Mouse (Mus musculus) spleen, adult 2 months (tissue): Measurements from ENCODE around the gene Grik4. TPM values are rescaled to one million over a fixed set of nuclear protein-coding genes. Genes with fewer than 3 reads are reported as not detected.

Experiments
- DNase-seq, 2 experiments: peaks; one replicate each; pipeline versions ENCODE4 v3.0.0 to v3.0.0-alpha.2; 2012 to 2021; ENCODE audit warnings: low spot score in 2 of 2, low read depth in 1 of 2
- H3K27ac ChIP-seq: fragments of 200-500 bp; 2 replicates; pipeline ENCODE4 v1.5.1; 2012; ENCODE audit warnings: low read length, inconsistent platforms; ENCODE audit not compliant: insufficient read depth
- H3K27me3 ChIP-seq: fragments of 200-500 bp; 2 replicates; pipeline ENCODE4 v1.6.1; 2012; ENCODE audit warnings: mild to moderate bottlenecking, moderate library complexity, low read length, inconsistent platforms; ENCODE audit not compliant: control insufficient read depth, insufficient read depth
- H3K36me3 ChIP-seq: fragments of 200-500 bp; 2 replicates; pipeline ENCODE4 v1.6.1; 2012; ENCODE audit warnings: mild to moderate bottlenecking, low read length, inconsistent platforms; ENCODE audit not compliant: control insufficient read depth, insufficient read depth
- H3K4me1 ChIP-seq: fragments of 200-500 bp; 2 replicates; pipeline ENCODE4 v1.6.1; 2011; ENCODE audit warnings: inconsistent platforms; ENCODE audit not compliant: control insufficient read depth, insufficient read depth, insufficient read length
- H3K4me3 ChIP-seq: fragments of 200-500 bp; 2 replicates; pipeline ENCODE4 v1.5.1; 2011; ENCODE audit warnings: mild to moderate bottlenecking, inconsistent platforms; ENCODE audit not compliant: insufficient read depth, insufficient read length; ENCODE audit errors: extremely low read depth
- CTCF ChIP-seq: fragments of 200-500 bp; IDR thresholded peaks from 2 replicates; pipeline ENCODE4 v1.5.1; 2011; ENCODE audit warnings: mild to moderate bottlenecking, inconsistent platforms; ENCODE audit not compliant: insufficient read depth, insufficient read length, insufficient replicate concordance; ENCODE audit errors: extremely low read depth
- POLR2A ChIP-seq: fragments of 200-500 bp; IDR thresholded peaks from 2 replicates; pipeline ENCODE4 v1.6.1; 2011; ENCODE audit warnings: low read depth, low read length, inconsistent platforms
- WGBS: fragments of 180-500 bp; shearing (Covaris S2); methylation state at CpG from one replicate; pipeline ENCODE4 v1.1.7; 2018; 5-methylcytosine and 5-hydroxymethylcytosine counted together
- polyA plus RNA-seq: library from polyadenylated mRNA; depleted of rRNA; stranded (reverse); fragments of >200 nt; gene quantifications from 2 replicates; pipeline ENCODE4 v1.2.3, GENCODE M21; 2012

Gene Grik4
- polyA plus RNA-seq, 1 experiment, result 0.19 TPM

DNA sequence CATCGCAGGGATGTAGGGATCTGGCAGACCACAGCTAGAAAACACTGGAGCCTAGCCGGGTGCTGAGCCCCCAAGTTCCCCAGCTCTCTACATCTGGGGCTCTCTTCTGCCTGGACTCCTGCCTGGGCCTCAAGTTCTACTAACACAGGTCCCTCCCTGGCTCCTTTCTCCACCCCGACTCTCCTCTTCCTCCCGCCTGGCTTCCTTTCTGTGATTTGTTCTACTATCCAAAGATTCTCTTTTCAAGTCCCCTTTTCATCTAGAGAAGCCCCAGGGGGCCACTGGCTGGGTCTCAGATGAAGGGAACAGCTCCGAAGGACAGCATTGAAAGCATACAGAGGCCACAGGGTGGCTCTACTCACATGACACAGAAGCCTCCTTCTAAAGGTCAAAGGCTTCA, 151.9 kb downstream of the Grik4 start:
- no peak overlapping the region for H3K27ac ChIP-seq
- no peaks in the 10 kb centered on the region for H3K36me3 ChIP-seq
- 75% methylated on average over 5 of the region's 5 CpGs for WGBS
- H3K4me3 ChIP-seq, result no peak overlapping the region
- H3K27me3 ChIP-seq, result no peaks in the 10 kb centered on the region
- no peak for DNase-seq
- no peak for TF ChIP-seq POLR2A
- TF ChIP-seq CTCF, result no peak
- no peaks in the 10 kb centered on the region for H3K4me1 ChIP-seq

GRCm38 (mm10) chr9:42791779-42792178, 152.5 kb downstream of the Grik4 start:
- 88% methylated on average over 12 of the region's 12 CpGs for WGBS
- H3K27me3 ChIP-seq, result no peaks in the 10 kb centered on the region
- no peaks in the 10 kb centered on the region for H3K4me1 ChIP-seq
- DNase-seq, result no peak
- H3K27ac ChIP-seq, result no peak overlapping the region
- H3K36me3 ChIP-seq, result no peaks in the 10 kb centered on the region
- TF ChIP-seq CTCF (no peak), POLR2A (no peak)
- H3K4me3 ChIP-seq, result no peak overlapping the region

DNA sequence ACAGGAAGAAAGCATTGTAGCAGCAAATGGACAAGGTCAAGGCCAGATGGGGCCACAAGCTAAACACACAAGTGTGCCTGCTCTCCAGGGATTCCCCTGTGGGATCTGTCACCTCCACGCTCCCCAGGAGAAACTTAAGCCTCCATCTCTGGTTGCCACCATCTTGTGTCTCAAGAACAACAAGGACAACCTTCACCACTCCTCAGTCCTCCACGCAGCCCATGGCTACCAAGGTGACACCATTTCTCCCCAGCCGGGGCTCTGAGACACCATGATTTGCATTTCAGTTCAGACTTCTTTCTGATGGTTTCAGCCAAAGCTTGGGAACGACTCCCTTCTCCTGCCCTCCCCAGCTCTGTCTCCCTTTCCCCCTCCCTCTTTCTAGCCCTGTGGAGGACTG, 152.9 kb downstream of the Grik4 start:
- DNase-seq, result no peak
- no peak overlapping the region for H3K4me3 ChIP-seq
- WGBS, result 71% methylated on average over 4 of the region's 4 CpGs
- no peaks in the 10 kb centered on the region for H3K4me1 ChIP-seq
- no peak for TF ChIP-seq CTCF
- no peak for TF ChIP-seq POLR2A
- H3K36me3 ChIP-seq, result no peaks in the 10 kb centered on the region
- H3K27ac ChIP-seq, result no peak overlapping the region
- H3K27me3 ChIP-seq, result no peaks in the 10 kb centered on the region

- Histone ChIP-seq H3K27me3 (no peaks in the 10 kb centered on the region), H3K4me3 (no peak overlapping the region), H3K4me1 (no peaks in the 10 kb centered on the region), H3K27ac (no peak overlapping the region), H3K36me3 (no peaks in the 10 kb centered on the region)
- no peak for DNase-seq
- WGBS, result 22% methylated on average over 8 of the region's 8 CpGs
- TF ChIP-seq POLR2A, result no peak
- peak; percentile 29; the same call in 1 of the 2 replicates for TF ChIP-seq CTCF
Observed at GRCm38 (mm10) chr9:42788471-42788870, 155.8 kb downstream of the Grik4 start.

DNA sequence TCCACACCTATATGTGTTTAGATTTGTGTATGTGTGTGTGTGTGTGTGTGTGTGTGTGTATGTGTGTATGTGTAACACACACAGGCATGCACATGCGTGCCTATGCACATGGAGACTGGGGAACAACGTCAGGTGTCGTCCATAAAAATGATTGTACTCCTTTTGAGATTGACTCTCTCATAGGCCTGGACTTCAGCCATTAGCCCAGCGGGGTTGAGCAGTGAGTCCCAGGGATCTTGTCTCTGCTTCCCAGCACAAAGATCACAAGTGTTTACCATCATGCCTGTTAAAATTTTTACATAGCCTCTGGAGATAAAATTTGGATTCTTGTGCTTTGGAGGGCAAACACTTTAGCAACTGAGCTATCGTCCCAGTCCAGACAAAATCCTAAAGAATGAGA, 157.4 kb downstream of the Grik4 start:
- WGBS, result 84% methylated on average over 5 of the region's 5 CpGs

GRCm38 (mm10) chr9:42786286-42786685, 158.0 kb downstream of the Grik4 start:
- 77% methylated on average over 2 of the region's 2 CpGs for WGBS
- no peak for TF ChIP-seq CTCF
- TF ChIP-seq POLR2A, result no peak
- H3K4me1 ChIP-seq, result no peaks in the 10 kb centered on the region

More for the DNA sequence above, 157.4 kb downstream of the Grik4 start:
- Histone ChIP-seq H3K4me3 (no peak overlapping the region), H3K27me3 (no peaks in the 10 kb centered on the region), H3K4me1 (no peaks in the 10 kb centered on the region), H3K27ac (no peak overlapping the region), H3K36me3 (no peaks in the 10 kb centered on the region)
- DNase-seq, result no peak
- TF ChIP-seq POLR2A (no peak), CTCF (no peak)

DNA sequence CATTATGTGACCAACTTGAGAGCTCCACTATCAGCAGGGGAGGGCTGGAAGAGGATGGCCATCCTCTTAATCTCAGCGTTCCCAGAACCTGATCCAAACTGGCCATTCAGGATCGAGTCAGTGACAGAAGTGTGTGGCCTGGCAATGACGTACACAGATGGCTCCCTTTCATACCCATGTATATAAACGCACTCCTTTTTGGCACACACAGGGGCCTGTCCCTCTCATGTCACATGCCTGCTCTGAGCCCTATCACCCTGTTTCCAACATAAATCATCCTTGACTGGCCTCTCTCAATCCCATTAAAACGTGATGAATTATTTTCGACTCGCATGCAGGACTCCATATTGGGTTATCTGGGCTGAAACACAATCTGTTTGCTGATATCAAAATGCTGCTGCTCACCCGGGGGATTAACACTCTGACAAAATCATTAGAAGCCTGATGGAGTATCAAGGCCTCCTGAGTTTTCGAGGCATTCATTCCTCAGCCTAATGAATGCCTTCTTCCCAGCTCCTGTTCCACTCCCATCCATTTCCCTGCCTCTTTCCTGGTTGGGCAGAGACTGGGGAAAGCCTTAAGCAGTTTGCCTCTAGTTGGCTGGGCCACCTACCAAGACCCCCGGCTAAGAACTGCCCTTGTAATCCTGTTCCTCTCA, 159.0 kb downstream of the Grik4 start:
- no peak for DNase-seq
- Histone ChIP-seq H3K4me1 (no peaks in the 10 kb centered on the region), H3K27ac (no peak overlapping the region), H3K36me3 (no peaks in the 10 kb centered on the region), H3K27me3 (no peaks in the 10 kb centered on the region), H3K4me3 (no peak overlapping the region)
- 84% methylated on average over 10 of the region's 10 CpGs for WGBS
- TF ChIP-seq CTCF (no peak), POLR2A (no peak)

More at GRCm38 (mm10) chr9:42786286-42786685, 158.0 kb downstream of the Grik4 start:
- Histone ChIP-seq H3K36me3 (no peaks in the 10 kb centered on the region), H3K27me3 (no peaks in the 10 kb centered on the region), H3K27ac (no peak overlapping the region), H3K4me3 (no peak overlapping the region)
- DNase-seq, result no peak
